Mouse (Mus musculus) stomach, postnatal 0 days (tissue): ENCODE measurements around the gene Hrasls5. TPM values are rescaled to one million over a fixed set of nuclear protein-coding genes. Genes with fewer than 3 reads are reported as not detected.
A peak's percentile ranks its signal among the peaks of the same experiment; 100 is the strongest.

ENCODE experiments used
- ATAC-seq: fragments of 200-750 bp; cut with Nextera tagmentation; 2 replicates; pipeline ENCODE4 v1.8.0; 2017; ENCODE audit not compliant: low FRiP score, low TSS enrichment
- DNase-seq: peaks from one replicate; pipeline ENCODE4 v3.0.0-alpha.2; 2016; ENCODE audit warnings: low spot score
- H3K27ac ChIP-seq: fragments of 300-500 bp; sonication (generic); replicated peaks from 2 replicates; pipeline ENCODE4 v1.5.1; 2014; ENCODE audit warnings: mild to moderate bottlenecking, control low read depth
- H3K27me3 ChIP-seq: fragments of 300-500 bp; sonication (generic); 2 replicates; pipeline ENCODE4 v1.6.1; 2014; ENCODE audit warnings: low read length; ENCODE audit not compliant: control insufficient read depth, insufficient read depth
- H3K36me3 ChIP-seq: fragments of 300-500 bp; sonication (generic); 2 replicates; pipeline ENCODE4 v1.6.1; 2014; ENCODE audit warnings: low read length, mixed read lengths; ENCODE audit not compliant: control insufficient read depth, insufficient read depth
- H3K4me1 ChIP-seq: fragments of 300-500 bp; sonication (generic); replicated peaks from 2 replicates; pipeline ENCODE4 v1.6.1; 2014; ENCODE audit warnings: antibody characterized with exemption; ENCODE audit not compliant: control insufficient read depth, insufficient read depth
- H3K4me2 ChIP-seq: fragments of 300-500 bp; sonication (generic); replicated peaks from 2 replicates; pipeline ENCODE4 v1.6.1; 2014; ENCODE audit warnings: low read depth, mild to moderate bottlenecking, control low read depth, moderate library complexity
- H3K4me3 ChIP-seq: fragments of 300-500 bp; sonication (generic); 2 replicates; pipeline ENCODE4 v1.5.1; 2014; ENCODE audit warnings: low read depth, low read length, control low read depth
- H3K9ac ChIP-seq: fragments of 300-500 bp; sonication (generic); 2 replicates; pipeline ENCODE4 v1.6.1; 2014; ENCODE audit warnings: mild to moderate bottlenecking, low read length, control low read depth, mixed read lengths
- H3K9me3 ChIP-seq: fragments of 300-500 bp; sonication (generic); 2 replicates; pipeline ENCODE4 v1.6.1; 2016; ENCODE audit warnings: low read length; ENCODE audit not compliant: control insufficient read depth
- CTCF ChIP-seq: IDR thresholded peaks from 2 replicates; pipeline ENCODE4 v1.5.1; 2016; ENCODE audit warnings: antibody characterized with exemption, low read depth, mild to moderate bottlenecking, moderate library complexity
- EP300 ChIP-seq: optimal IDR thresholded peaks from 2 replicates; pipeline ENCODE3; 2016; ENCODE audit warnings: antibody characterized with exemption
- WGBS: fragments of 180-500 bp; shearing (Covaris S2); extraction: QIAGEN DNeasy Blood & Tissue Kit; methylation state at CpG from one replicate; pipeline ENCODE4 v1.1.7; 2014; 5-methylcytosine and 5-hydroxymethylcytosine counted together
- polyA plus RNA-seq: library from polyadenylated mRNA; unstranded; fragments of >200 nt; fragmentation: Nextera tagmentation; extraction: Ambion mirVana; gene quantifications from 2 replicates; pipeline ENCODE4 v1.2.1, GENCODE M21; 2015

Gene Hrasls5
- polyA plus RNA-seq, 1 experiment from 2014 or later = 0.10 TPM

- Histone ChIP-seq H3K4me2 (no peak overlapping the region), H3K4me1 (no peaks in the 10 kb centered on the region), H3K9me3 (no peaks in the 10 kb centered on the region), H3K9ac (no peak overlapping the region), H3K36me3 (no peaks in the 10 kb centered on the region), H3K27me3 (no peaks in the 10 kb centered on the region), H3K4me3 (no peak overlapping the region), H3K27ac (no peak overlapping the region)
- 91% methylated on average over 8 of the region's 8 CpGs for WGBS
- DNase-seq (no peak), ATAC-seq (no peak)
- no peak for TF ChIP-seq CTCF
Measured at GRCm38 (mm10) chr19:7585279-7585678, 27.1 kb upstream of the Hrasls5 start.

GRCm38 (mm10) chr19:7585764-7586163 lies 26.6 kb upstream of the Hrasls5 start:
- Histone ChIP-seq H3K4me3 (no peak overlapping the region), H3K9ac (no peak overlapping the region), H3K9me3 (no peaks in the 10 kb centered on the region), H3K4me2 (no peak overlapping the region), H3K27ac (no peak overlapping the region), H3K4me1 (no peaks in the 10 kb centered on the region), H3K27me3 (no peaks in the 10 kb centered on the region), H3K36me3 (no peaks in the 10 kb centered on the region)
- DNase-seq (no peak), ATAC-seq (no peak)
- WGBS = 79% methylated on average over 6 of the region's 6 CpGs
- TF ChIP-seq CTCF (no peak), EP300 (no peak)

- no peak for TF ChIP-seq CTCF
- no peak for ATAC-seq
- no peak overlapping the region for H3K9ac ChIP-seq
Measured at GRCm38 (mm10) chr19:7590795-7591194, 21.5 kb upstream of the Hrasls5 start.

GRCm38 (mm10) chr19:7592018-7592417 lies 20.3 kb upstream of the Hrasls5 start:
- Histone ChIP-seq H3K27ac (no peak overlapping the region), H3K4me3 (no peak overlapping the region), H3K36me3 (no peaks in the 10 kb centered on the region), H3K27me3 (no peaks in the 10 kb centered on the region), H3K4me2 (no peak overlapping the region), H3K4me1 (no peaks in the 10 kb centered on the region), H3K9me3 (no peaks in the 10 kb centered on the region), H3K9ac (no peak overlapping the region)
- WGBS = 34% methylated on average over 3 of the region's 3 CpGs
- TF ChIP-seq EP300 (no peak), CTCF (no peak)
- ATAC-seq = no peak
- no peak for DNase-seq

More at GRCm38 (mm10) chr19:7590795-7591194, 21.5 kb upstream of the Hrasls5 start:
- Histone ChIP-seq H3K27ac (no peak overlapping the region), H3K36me3 (no peaks in the 10 kb centered on the region), H3K27me3 (no peaks in the 10 kb centered on the region), H3K4me1 (no peaks in the 10 kb centered on the region), H3K4me3 (no peak overlapping the region), H3K9me3 (no peaks in the 10 kb centered on the region), H3K4me2 (no peak overlapping the region)
- no peak for DNase-seq

GRCm38 (mm10) chr19:7595534-7595933 lies 16.8 kb upstream of the Hrasls5 start:
- WGBS = 15% methylated on average over 2 of the region's 2 CpGs
- no peak overlapping the region for H3K4me2 ChIP-seq
- no peaks in the 10 kb centered on the region for H3K27me3 ChIP-seq
- H3K4me3 ChIP-seq = no peak overlapping the region
- TF ChIP-seq EP300 = no peak
- TF ChIP-seq CTCF = peak; percentile 88
- ATAC-seq (no peak), DNase-seq (peak; percentile 50)
- no peaks in the 10 kb centered on the region for H3K9me3 ChIP-seq
- H3K27ac ChIP-seq = no peak overlapping the region
- H3K4me1 ChIP-seq = no peaks in the 10 kb centered on the region
- H3K9ac ChIP-seq = no peak overlapping the region
- no peaks in the 10 kb centered on the region for H3K36me3 ChIP-seq

- H3K27ac ChIP-seq = no peak overlapping the region
- WGBS = 56% methylated on average over 4 of the region's 4 CpGs
- ATAC-seq (no peak), DNase-seq (no peak)
- H3K9ac ChIP-seq = no peak overlapping the region
- no peaks in the 10 kb centered on the region for H3K9me3 ChIP-seq
- no peak for TF ChIP-seq EP300
- TF ChIP-seq CTCF = no peak
- H3K36me3 ChIP-seq = no peaks in the 10 kb centered on the region
- no peaks in the 10 kb centered on the region for H3K4me1 ChIP-seq
- H3K4me3 ChIP-seq = no peak overlapping the region
- H3K4me2 ChIP-seq = no peak overlapping the region
- H3K27me3 ChIP-seq = no peaks in the 10 kb centered on the region
Measured at GRCm38 (mm10) chr19:7598481-7598880, 13.9 kb upstream of the Hrasls5 start.
